Mouse (Mus musculus) liver, adult 2 months (tissue): ENCODE results near the gene Sprr1a.

Experiments
- CTCF ChIP-seq: fragments of 200-500 bp; IDR thresholded peaks from 2 replicates; pipeline ENCODE4 v1.5.1; 2011; ENCODE audit warnings: low read depth, low read length, control low read depth
- POLR2A ChIP-seq: fragments of 200-500 bp; IDR thresholded peaks from 2 replicates; pipeline ENCODE4 v1.6.1; 2011; ENCODE audit warnings: low read length, control low read depth; ENCODE audit not compliant: insufficient read depth; ENCODE audit errors: extremely low read depth

DNA sequence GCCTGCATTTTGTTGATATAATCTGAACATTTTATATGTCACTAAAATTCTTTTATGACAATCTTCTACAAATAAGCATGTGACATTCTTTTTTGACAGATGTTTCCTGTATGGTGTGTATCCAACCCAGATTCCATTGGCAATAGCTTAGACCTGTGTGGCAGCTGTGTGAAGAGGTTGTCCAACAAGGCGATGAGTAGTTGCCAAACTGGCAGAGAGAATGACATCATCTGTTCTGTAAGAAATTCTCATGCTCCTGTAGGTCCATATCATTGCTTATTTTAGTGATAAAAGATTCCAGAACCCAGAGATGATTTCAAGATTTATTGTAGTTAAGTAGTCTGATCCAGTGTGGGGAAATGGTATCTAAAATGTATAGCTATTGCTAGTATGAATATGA lies 19.1 kb downstream of the Sprr1a start:
- no peak for TF ChIP-seq POLR2A
- no peak for TF ChIP-seq CTCF
